7 mouse cellular contexts compared by ENCODE assay signal in genomic region chr11:75619133-75619532, GRCm38 (mm10). TPM values are rescaled to one million over a fixed set of nuclear protein-coding genes. Genes with fewer than 3 reads are reported as not detected.
DNase-seq lines count a peak whose midpoint lies in the region; ATAC-seq and TF ChIP-seq lines count a peak whose summit lies in the region.

No protein-coding gene starts in this region.

- H3K36me3 ChIP-seq in kidney, adult 2 months (ENCODE audit: control insufficient read depth, insufficient read depth, low read length), result no peaks in the 10 kb centered on the region; the same call in 1 of the 2 replicates
- H3K36me3 ChIP-seq in kidney, embryonic 14.5 days (ENCODE audit: control insufficient read depth, insufficient read depth, low read length), result peaks cover 55% of the 10 kb centered on the region

- H3K27me3 ChIP-seq in kidney, adult 2 months (replicated peaks; ENCODE audit: control insufficient read depth, insufficient read depth, low read length), result no peaks in the 10 kb centered on the region
- no peaks in the 10 kb centered on the region for H3K27me3 ChIP-seq in kidney, embryonic 14.5 days (ENCODE audit: control insufficient read depth, insufficient read depth, low read length)

- WGBS in kidney, adult 2 months, result 74% methylated on average over 5 of the region's 5 CpGs
- 92% methylated on average over 5 of the region's 5 CpGs for WGBS in kidney, embryonic 14.5 days

- H3K9me3 ChIP-seq in kidney, embryonic 14.5 days (ENCODE audit: control insufficient read depth, low read length), result no peaks in the 10 kb centered on the region

- no peak overlapping the region for H3K9ac ChIP-seq in kidney, embryonic 14.5 days (ENCODE audit: low read depth, low read length)

- H3K4me1 ChIP-seq in kidney, adult 2 months (ENCODE audit: control insufficient read depth, insufficient read depth, low read length), result no peaks in the 10 kb centered on the region
- peaks cover under 1% of the 10 kb centered on the region; the same call in 1 of the 2 replicates for H3K4me1 ChIP-seq in kidney, embryonic 14.5 days (ENCODE audit: control insufficient read depth, insufficient read depth, low read length)

- peak; percentile 44; the same call in 1 of the 2 replicates for TF ChIP-seq CTCF in kidney, adult 2 months (conservative IDR thresholded peaks at IDR 0.05; ENCODE audit: insufficient read depth, insufficient read length, low read depth, low read length)

- H3K27ac ChIP-seq in kidney, adult 2 months (ENCODE audit: insufficient read depth, low read depth, low read length), result no peak overlapping the region
- no peak overlapping the region for H3K27ac ChIP-seq in kidney, embryonic 14.5 days (ENCODE audit: low read depth, low read length)

- H3K4me2 ChIP-seq in kidney, embryonic 14.5 days (replicated peaks; ENCODE audit: low read depth, low read length), result no peak overlapping the region

- DNase-seq in kidney, adult 2 months, result no peak
- peak; percentile 32 to 51 for DNase-seq in CD8-positive naive resting alpha-beta T cell, adult 2 months (ENCODE audit: low read depth in 2 of 2, low spot score in 2 of 2)
- peak; percentile 39 for DNase-seq in NIH3T3 (ENCODE audit: low read depth)
- no peak for DNase-seq in yolk sac, embryonic 10.5 days (ENCODE audit: low spot score)
- no peak for DNase-seq in layer of hippocampus, postnatal 14 days (ENCODE audit: low spot score in 2 of 2)

- H3K4me3 ChIP-seq in kidney, adult 2 months (ENCODE audit: insufficient read depth, low read depth, low read length), result no peak overlapping the region
- H3K4me3 ChIP-seq in kidney, embryonic 14.5 days (ENCODE audit: low read length), result no peak overlapping the region

- no peak for ATAC-seq in kidney, embryonic 14.5 days (ENCODE audit: low FRiP score, low TSS enrichment)
- ATAC-seq in megakaryocyte progenitor cell, adult 5-6 weeks (replicated peaks; ENCODE audit: poor library complexity), result peak; percentile 54; the same call in 1 of the 2 replicates

- no peak for TF ChIP-seq POLR2A in kidney, adult 2 months (IDR thresholded peaks at IDR 0.05; ENCODE audit: low read depth, low read length)

RNA-seq across cellular contexts. Expression of gene Inpp5k, which starts 11.7 kb away (rescaled TPM):
- 69.1 and 71.5 TPM in 2 replicates for polyA plus RNA-seq in kidney, adult 2 months (2012; rRNA removed)
- polyA plus RNA-seq in kidney, embryonic 14.5 days (2014; fragmentation: Nextera tagmentation; extraction: Ambion mirVana), result 24.9 and 30.1 TPM in 2 replicates
- total RNA-seq in megakaryocyte progenitor cell, adult 5-6 weeks (2015), result 38.1 and 43.0 TPM in 2 replicates
- 21.9 and 23.7 TPM in 2 replicates for total RNA-seq in megakaryocyte progenitor cell, adult 5-6 weeks (2017)
- 10 to 100 TPM; 49.7 to 58.8 TPM for total RNA-seq in layer of hippocampus, postnatal 14 days (2021)

RNA-seq across cellular contexts. Expression of gene Myo1c, which starts 31.2 kb away (rescaled TPM):
- polyA plus RNA-seq in kidney, adult 2 months (2012; rRNA removed), result 88.9 and 99.7 TPM in 2 replicates
- 21.5 and 32.0 TPM in 2 replicates for polyA plus RNA-seq in kidney, embryonic 14.5 days (2014; fragmentation: Nextera tagmentation; extraction: Ambion mirVana)
- total RNA-seq in megakaryocyte progenitor cell, adult 5-6 weeks (2015), result 11.4 and 12.2 TPM in 2 replicates
- total RNA-seq in megakaryocyte progenitor cell, adult 5-6 weeks (2017), result 9.0 and 15.4 TPM in 2 replicates
- 10 to 100 TPM; 20.1 to 21.1 TPM for total RNA-seq in layer of hippocampus, postnatal 14 days (2021)

RNA-seq across cellular contexts. Expression of gene Pitpna, which starts 31.2 kb away (rescaled TPM):
- 43.8 and 60.3 TPM in 2 replicates for polyA plus RNA-seq in kidney, adult 2 months (2012; rRNA removed)
- polyA plus RNA-seq in kidney, embryonic 14.5 days (2014; fragmentation: Nextera tagmentation; extraction: Ambion mirVana), result 78.2 and 99.5 TPM in 2 replicates
- total RNA-seq in megakaryocyte progenitor cell, adult 5-6 weeks (2015), result 166 and 176 TPM in 2 replicates
- 70.3 and 82.4 TPM in 2 replicates for total RNA-seq in megakaryocyte progenitor cell, adult 5-6 weeks (2017)
- total RNA-seq in layer of hippocampus, postnatal 14 days (2021), result 100 to 1,000 TPM; 312 to 321 TPM

RNA-seq across cellular contexts. Expression of gene Crk, which starts 59.9 kb away (rescaled TPM):
- 48.4 and 62.4 TPM in 2 replicates for polyA plus RNA-seq in kidney, adult 2 months (2012; rRNA removed)
- polyA plus RNA-seq in kidney, embryonic 14.5 days (2014; fragmentation: Nextera tagmentation; extraction: Ambion mirVana), result 66.1 and 119 TPM in 2 replicates
- 32.0 and 32.6 TPM in 2 replicates for total RNA-seq in megakaryocyte progenitor cell, adult 5-6 weeks (2015)
- 28.4 and 40.0 TPM in 2 replicates for total RNA-seq in megakaryocyte progenitor cell, adult 5-6 weeks (2017)
- total RNA-seq in layer of hippocampus, postnatal 14 days (2021), result 100 to 1,000 TPM; 127 to 129 TPM

Comparison
In these comparisons a context has a peak if more than half of its experiments do, and no peak if none do; other contexts are left out.
1. DNase-seq: peak in CD8-positive naive resting alpha-beta T cell, adult 2 months (2 of 2) and NIH3T3 (single experiment); none in kidney, adult 2 months (single experiment), yolk sac, embryonic 10.5 days (single experiment) and layer of hippocampus, postnatal 14 days (0 of 2).